Mouse (Mus musculus) myocyte (in vitro differentiated cells): ENCODE measurements around the gene Pmp22.

Source experiments
- E2F4 ChIP-seq: IDR thresholded peaks from one replicate; pipeline ENCODE4 v1.6.1; 2011; ENCODE audit warnings: mild to moderate bottlenecking, control low read depth, moderate library complexity; ENCODE audit not compliant: insufficient read depth
- MAX ChIP-seq: IDR thresholded peaks from one replicate; pipeline ENCODE4 v1.6.1; 2011; ENCODE audit warnings: low read depth, mild to moderate bottlenecking, control low read depth
- MYOD1 ChIP-seq, 3 experiments: IDR thresholded peaks; one replicate each; pipeline ENCODE4 v1.6.1; 2011; ENCODE audit warnings: control low read depth in 2 of 3, low read depth in 2 of 3, mild to moderate bottlenecking in 2 of 3, moderate library complexity in 1 of 3; ENCODE audit not compliant: insufficient read length in 2 of 3, control insufficient read depth in 1 of 3
- MYOG ChIP-seq, 3 experiments: IDR thresholded peaks; one replicate each; pipeline ENCODE4 v1.6.1; 2011; ENCODE audit warnings: control low read depth in 2 of 3, low read depth in 2 of 3, mild to moderate bottlenecking in 2 of 3; ENCODE audit not compliant: insufficient read length in 2 of 3, control insufficient read depth in 1 of 3, insufficient read depth in 1 of 3
- POLR2A ChIP-seq: IDR thresholded peaks from one replicate; pipeline ENCODE4 v1.6.1; 2011; ENCODE audit warnings: low read depth, mild to moderate bottlenecking, control low read depth, moderate library complexity; ENCODE audit not compliant: insufficient read length
- TCF3 ChIP-seq: IDR thresholded peaks from one replicate; pipeline ENCODE4 v1.6.1; 2011; ENCODE audit warnings: low read depth, control low read depth; ENCODE audit not compliant: insufficient read length

- no peak for TF ChIP-seq E2F4
- TF ChIP-seq TCF3: no peak
- no peak for TF ChIP-seq MYOD1 (IDR thresholded peaks at IDR 0.05; ENCODE audit: control insufficient read depth in 1 of 3, insufficient read length in 2 of 3, low read depth in 2 of 3)
- no peak for TF ChIP-seq MYOG (IDR thresholded peaks at IDR 0.05; ENCODE audit: control insufficient read depth in 1 of 3, insufficient read depth in 1 of 3, insufficient read length in 2 of 3, low read depth in 2 of 3)
- no peak for TF ChIP-seq MAX
- TF ChIP-seq POLR2A: no peak
Observed at GRCm38 (mm10) chr11:63138739-63139138, 10.0 kb downstream of the Pmp22 start.
